Mouse (Mus musculus) erythroblast, embryonic 14.5 days (primary cell): ENCODE results near the gene Slc9a3r1.

Experiments
- GATA1 ChIP-seq: IDR thresholded peaks from 2 replicates; pipeline ENCODE4 v1.6.1; 2012; ENCODE audit warnings: low read length, inconsistent platforms, mixed read lengths
- TAL1 ChIP-seq: IDR thresholded peaks from 3 replicates; pipeline ENCODE4 v1.6.1; 2012; ENCODE audit warnings: low read length, inconsistent platforms, mixed read lengths

GRCm38 (mm10) chr11:115161578-115162204 lies 1.4 kb upstream of the Slc9a3r1 start:
- TF ChIP-seq TAL1 (no peak), GATA1 (no peak)
